Mouse (Mus musculus): Measurements from ENCODE around the gene Gm16506.
"Not testable (repeated sequence)": the region's sequence is repeated elsewhere in the genome, so short reads cannot be mapped to it uniquely, and the experiment has no call there.

Gene Gm16506
- long read RNA-seq, experiment 1: 0 reads
- long read RNA-seq, experiment 2: 0 reads

GRCm38 (mm10) chr14:43727385-43727784, at the start of gene Gm16506:
TSS of gene Gm16506 (minus strand) at chr14:43727485.
- intact Hi-C loops (cut with DNase I): not testable (repeated sequence)

- intact Hi-C loops (cut with DNase I): not testable (repeated sequence)
Observed at GRCm38 (mm10) chr14:43747566-43747965, 20.3 kb upstream of the Gm16506 start, which contains the start of gene Gm6526. TSS of gene Gm6526 (plus strand) at chr14:43747866.

- intact Hi-C loops (cut with DNase I): not testable (repeated sequence)
Observed at GRCm38 (mm10) chr14:43697621-43698020, 29.7 kb downstream of the Gm16506 start, which contains the start of gene Gm7324. TSS of gene Gm7324 (plus strand) at chr14:43697828.

- intact Hi-C loops (cut with DNase I): not testable (repeated sequence)
Observed at GRCm38 (mm10) chr14:43677099-43677498, 50.2 kb downstream of the Gm16506 start, which contains the start of gene Gm8165. TSS of gene Gm8165 (minus strand) at chr14:43677199.

All from adrenal gland (tissue).